Mouse (Mus musculus) ES-E14 (cell line): ENCODE measurements around the gene Ext2.

Experiments used
- CHD2 ChIP-seq: IDR thresholded peaks from 2 replicates; pipeline ENCODE4 v1.6.1; 2014; ENCODE audit warnings: mild to moderate bottlenecking, low read depth, low read length, inconsistent platforms
- MAFK ChIP-seq: IDR thresholded peaks from 2 replicates; pipeline ENCODE4 v1.6.1; 2014; ENCODE audit warnings: mild to moderate bottlenecking, low read depth, low read length, inconsistent platforms; ENCODE audit not compliant: insufficient read depth
- ZNF384 ChIP-seq: IDR thresholded peaks from 2 replicates; pipeline ENCODE4 v1.6.1; 2012; ENCODE audit warnings: low read depth, low read length, inconsistent platforms

GRCm38 (mm10) chr2:93868566-93868965 is 46.2 kb upstream of the Ext2 start:
- no peak for TF ChIP-seq MAFK
- TF ChIP-seq CHD2, result no peak
- no peak for TF ChIP-seq ZNF384
